Mouse (Mus musculus) hindbrain, embryonic 13.5 days (tissue): Measurements from ENCODE around the gene Dnase1l2. TPM values are rescaled to one million over a fixed set of nuclear protein-coding genes. Genes with fewer than 3 reads are reported as not detected.

Experiments used
- ATAC-seq: fragments of 200-750 bp; cut with Nextera tagmentation; 2 replicates; pipeline ENCODE4 v1.8.0; 2017; ENCODE audit warnings: moderate TSS enrichment; ENCODE audit not compliant: low FRiP score
- H3K27ac ChIP-seq: fragments of 300-500 bp; sonication (generic); 2 replicates; pipeline ENCODE4 v1.5.1; 2015; ENCODE audit warnings: inconsistent platforms, mild to moderate bottlenecking, moderate library complexity
- H3K27me3 ChIP-seq: fragments of 300-500 bp; sonication (generic); 2 replicates; pipeline ENCODE4 v1.6.1; 2015; ENCODE audit warnings: mild to moderate bottlenecking, inconsistent platforms
- H3K36me3 ChIP-seq: fragments of 300-500 bp; sonication (generic); 2 replicates; pipeline ENCODE4 v1.6.1; 2015; ENCODE audit warnings: mild to moderate bottlenecking, inconsistent platforms
- H3K4me1 ChIP-seq: fragments of 300-500 bp; sonication (generic); replicated peaks from 2 replicates; pipeline ENCODE4 v1.6.1; 2015; ENCODE audit warnings: inconsistent platforms
- H3K4me2 ChIP-seq: fragments of 300-500 bp; sonication (generic); 2 replicates; pipeline ENCODE4 v1.6.1; 2015; ENCODE audit warnings: inconsistent platforms, mild to moderate bottlenecking, moderate library complexity
- H3K4me3 ChIP-seq: fragments of 300-500 bp; sonication (generic); 2 replicates; pipeline ENCODE4 v1.5.1; 2015; ENCODE audit warnings: mild to moderate bottlenecking, inconsistent platforms
- H3K9ac ChIP-seq: fragments of 300-500 bp; sonication (generic); 2 replicates; pipeline ENCODE4 v1.6.1; 2015; ENCODE audit warnings: mild to moderate bottlenecking, inconsistent platforms
- H3K9me3 ChIP-seq: fragments of 300-500 bp; sonication (generic); 2 replicates; pipeline ENCODE4 v1.6.1; 2016; ENCODE audit warnings: inconsistent platforms
- WGBS: fragments of 180-500 bp; shearing (Covaris S2); methylation state at CpG from one replicate; pipeline ENCODE4 v1.1.7; 2015; 5-methylcytosine and 5-hydroxymethylcytosine counted together
- polyA plus RNA-seq: library from polyadenylated mRNA; unstranded; fragments of >200 nt; fragmentation: Nextera tagmentation; extraction: Ambion mirVana; gene quantifications from 2 replicates; pipeline ENCODE4 v1.2.1, GENCODE M21; 2015

Dnase1l2 gene
- polyA plus RNA-seq, 1 experiment from 2014 or later, result 6.0 TPM

DNA sequence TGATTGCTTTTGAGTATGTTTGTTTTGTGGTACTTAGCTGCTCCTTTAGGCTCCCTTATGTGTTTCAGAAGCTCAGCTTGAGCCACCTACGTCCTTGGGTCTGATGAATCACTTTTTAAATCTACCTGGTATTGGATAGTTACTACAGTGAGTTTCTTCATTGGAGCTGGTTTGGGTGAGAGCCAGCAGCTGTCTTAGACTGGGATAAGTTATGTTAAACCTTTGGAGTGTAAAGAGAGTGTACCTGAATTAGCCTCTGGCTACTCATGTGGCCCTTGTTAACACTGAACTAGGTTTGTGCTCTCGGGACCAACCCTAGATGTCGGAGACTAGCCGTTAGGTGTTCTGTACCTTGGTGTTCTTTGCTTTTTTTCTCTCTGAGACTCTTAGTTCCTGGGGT is 19.8 kb downstream of the Dnase1l2 start:
- no peak overlapping the region for H3K9ac ChIP-seq
- ATAC-seq, result no peak
- H3K36me3 ChIP-seq, result peaks cover 70% of the 10 kb centered on the region
- WGBS, result 98% methylated on average over 4 of the region's 4 CpGs
- no peak overlapping the region for H3K4me3 ChIP-seq
- H3K27ac ChIP-seq, result no peak overlapping the region
- no peaks in the 10 kb centered on the region for H3K27me3 ChIP-seq
- H3K4me2 ChIP-seq, result no peak overlapping the region
- H3K4me1 ChIP-seq, result peaks cover 20% of the 10 kb centered on the region
- no peaks in the 10 kb centered on the region for H3K9me3 ChIP-seq

DNA sequence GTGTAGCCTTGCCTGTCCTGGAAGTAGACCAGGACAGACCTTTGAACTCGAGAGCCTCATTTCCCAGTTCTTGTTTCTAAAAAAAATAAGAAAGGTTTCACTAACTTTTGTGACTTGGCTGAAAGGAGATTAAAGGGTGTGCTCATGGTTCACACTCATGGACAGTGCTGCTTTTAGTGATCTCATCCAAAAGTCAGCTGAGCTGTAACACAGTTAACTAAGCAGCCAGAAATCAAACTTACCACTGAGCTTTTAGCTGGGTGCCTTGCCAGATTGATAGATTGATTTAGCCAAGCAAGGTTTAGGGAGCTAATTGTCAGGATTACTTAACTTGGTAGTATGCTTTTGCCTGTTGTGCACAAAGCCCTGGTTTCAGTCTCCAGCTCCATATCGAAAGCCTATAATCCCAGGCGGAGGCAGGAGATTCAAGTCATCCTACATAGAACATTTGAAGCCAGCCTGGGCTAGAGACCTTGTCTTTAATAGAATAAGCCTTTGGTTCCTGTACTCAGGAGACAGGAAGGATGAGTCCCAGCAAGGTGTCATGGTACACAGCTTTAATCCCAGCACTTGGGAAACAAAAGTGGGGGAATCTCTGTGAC is 26.8 kb downstream of the Dnase1l2 start:
- Histone ChIP-seq H3K36me3 (peaks cover 52% of the 10 kb centered on the region), H3K27ac (no peak overlapping the region), H3K4me1 (peaks cover 38% of the 10 kb centered on the region), H3K4me2 (peak overlapping the region; percentile 98), H3K9ac (0 out of 2 replicates have a peak overlapping the region, but pooled peaks have one; percentile 89), H3K9me3 (no peaks in the 10 kb centered on the region), H3K27me3 (no peaks in the 10 kb centered on the region), H3K4me3 (peak overlapping the region; percentile 71)
- ATAC-seq, result no peak
- WGBS, result 95% methylated on average over 3 of the region's 3 CpGs

DNA sequence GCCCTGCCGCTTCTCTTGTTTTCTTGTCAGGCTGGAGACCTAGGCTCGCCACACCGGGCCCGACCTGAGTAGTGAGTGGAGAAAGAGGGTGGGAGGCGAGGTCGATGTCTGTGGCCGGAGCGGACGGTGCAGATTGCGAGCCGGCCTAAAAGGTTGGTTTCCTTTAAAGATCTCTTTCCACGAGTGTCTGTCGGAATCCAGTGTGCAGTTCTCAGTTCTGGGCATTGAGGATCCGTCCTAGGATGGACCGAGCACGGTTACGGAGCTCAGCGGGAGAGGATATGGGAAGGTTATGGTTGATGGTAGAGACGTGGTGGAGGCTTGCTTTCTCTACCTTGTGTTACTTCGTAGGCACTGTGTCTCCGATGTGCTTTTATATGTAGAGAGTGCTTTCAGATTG is 27.9 kb downstream of the Dnase1l2 start:
- Histone ChIP-seq H3K27ac (peak overlapping the region; percentile 94), H3K9ac (peak overlapping the region; percentile 89), H3K4me3 (peak overlapping the region; percentile 71), H3K4me1 (peaks cover 38% of the 10 kb centered on the region), H3K9me3 (no peaks in the 10 kb centered on the region), H3K36me3 (peaks cover 49% of the 10 kb centered on the region), H3K27me3 (no peaks in the 10 kb centered on the region), H3K4me2 (peak overlapping the region; percentile 98)
- WGBS, result under 1% methylated on average over 21 of the region's 21 CpGs
- no peak for ATAC-seq

DNA sequence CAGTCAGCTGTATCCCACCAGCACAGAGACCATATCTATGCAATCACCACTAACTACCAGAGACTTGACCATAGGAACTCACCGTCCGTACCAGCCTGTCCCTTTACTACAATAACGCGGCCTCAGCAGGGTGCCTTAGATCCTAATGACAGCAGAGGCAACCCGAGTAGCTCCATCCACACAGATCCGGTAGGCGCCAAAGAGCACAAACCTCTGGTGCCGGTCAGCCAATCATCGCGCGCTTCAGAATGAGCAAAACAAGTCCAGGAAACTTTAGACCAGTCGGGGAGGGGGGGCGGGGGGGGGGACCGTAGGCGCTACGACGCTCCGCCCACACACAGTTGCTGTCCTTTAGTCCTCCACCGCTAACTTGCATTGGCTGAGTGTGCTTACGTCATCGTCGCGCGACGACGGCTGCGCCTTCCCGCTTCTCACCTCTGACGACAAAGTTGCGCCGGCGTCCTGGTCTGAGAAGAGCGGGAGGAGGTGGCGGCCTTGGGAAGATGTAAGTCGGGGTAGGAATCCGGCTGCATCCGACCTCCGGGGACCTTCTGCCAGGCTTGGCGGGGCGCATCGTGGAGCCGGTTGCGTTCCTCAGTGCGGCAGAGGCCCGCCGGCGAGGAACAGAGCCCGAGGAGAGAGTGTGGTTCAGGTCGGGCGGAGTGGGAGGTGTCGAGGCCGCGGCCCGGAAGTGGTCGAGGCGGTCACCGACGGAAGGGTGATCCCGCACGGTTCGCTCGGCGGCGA is 28.5 kb downstream of the Dnase1l2 start, which contains the start of gene Rnps1:
TSS of gene Rnps1 (plus strand) at position 336 of the 747 bp plus-strand sequence.
- no peaks in the 10 kb centered on the region for H3K9me3 ChIP-seq
- peak; percentile 94 for ATAC-seq
- peaks cover 38% of the 10 kb centered on the region for H3K4me1 ChIP-seq
- peak within 1 kb of the TSS; percentile 98 for H3K4me2 ChIP-seq
- peak within 1 kb of the TSS; percentile 94 for H3K27ac ChIP-seq
- peak within 1 kb of the TSS; percentile 89 for H3K9ac ChIP-seq
- WGBS, result under 1% methylated on average over 63 of the region's 64 CpGs
- peaks cover 49% of the 10 kb centered on the region for H3K36me3 ChIP-seq
- no peaks in the 10 kb centered on the region for H3K27me3 ChIP-seq
- H3K4me3 ChIP-seq, result peak within 1 kb of the TSS; percentile 71

DNA sequence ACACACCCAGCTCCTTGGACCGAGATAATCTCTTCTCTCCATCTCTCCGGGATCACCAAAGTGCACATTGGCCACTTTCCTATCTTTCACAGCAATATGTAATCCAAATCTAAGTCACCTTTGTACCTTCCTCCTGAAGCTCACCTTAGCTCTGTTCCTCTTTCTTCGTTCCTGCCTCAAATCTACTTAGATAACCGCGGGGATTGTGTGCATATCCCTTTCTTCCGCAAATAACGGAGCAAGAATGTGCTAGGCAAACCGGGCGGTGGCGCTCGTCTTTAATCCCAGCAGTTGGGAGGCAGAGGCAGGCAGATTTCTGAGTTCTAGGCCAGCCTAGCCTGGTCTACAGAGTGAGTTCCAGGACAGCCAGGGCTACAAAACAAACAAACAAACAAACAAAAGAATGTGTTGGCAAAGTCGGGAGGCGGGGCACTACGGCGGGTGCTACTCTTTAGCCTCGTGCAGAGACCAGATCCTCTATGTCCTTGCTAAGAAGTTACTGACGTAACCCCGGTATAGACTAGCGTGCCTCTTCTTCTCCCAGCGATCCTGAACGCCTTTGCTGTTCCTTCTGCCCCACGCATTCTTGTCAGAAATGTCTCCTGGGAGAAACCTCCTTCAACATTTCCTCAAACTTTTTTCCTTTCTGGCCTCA is 29.2 kb downstream of the Dnase1l2 start:
- Histone ChIP-seq H3K4me2 (peak overlapping the region; percentile 98), H3K9ac (peak overlapping the region; percentile 71), H3K9me3 (no peaks in the 10 kb centered on the region), H3K27ac (peak overlapping the region; percentile 94), H3K4me1 (peaks cover 38% of the 10 kb centered on the region), H3K27me3 (no peaks in the 10 kb centered on the region), H3K36me3 (peaks cover 49% of the 10 kb centered on the region), H3K4me3 (peak overlapping the region; percentile 71)
- WGBS, result 36% methylated on average over 22 of the region's 22 CpGs
- peak; percentile 43; the same call in 1 of the 2 replicates for ATAC-seq

DNA sequence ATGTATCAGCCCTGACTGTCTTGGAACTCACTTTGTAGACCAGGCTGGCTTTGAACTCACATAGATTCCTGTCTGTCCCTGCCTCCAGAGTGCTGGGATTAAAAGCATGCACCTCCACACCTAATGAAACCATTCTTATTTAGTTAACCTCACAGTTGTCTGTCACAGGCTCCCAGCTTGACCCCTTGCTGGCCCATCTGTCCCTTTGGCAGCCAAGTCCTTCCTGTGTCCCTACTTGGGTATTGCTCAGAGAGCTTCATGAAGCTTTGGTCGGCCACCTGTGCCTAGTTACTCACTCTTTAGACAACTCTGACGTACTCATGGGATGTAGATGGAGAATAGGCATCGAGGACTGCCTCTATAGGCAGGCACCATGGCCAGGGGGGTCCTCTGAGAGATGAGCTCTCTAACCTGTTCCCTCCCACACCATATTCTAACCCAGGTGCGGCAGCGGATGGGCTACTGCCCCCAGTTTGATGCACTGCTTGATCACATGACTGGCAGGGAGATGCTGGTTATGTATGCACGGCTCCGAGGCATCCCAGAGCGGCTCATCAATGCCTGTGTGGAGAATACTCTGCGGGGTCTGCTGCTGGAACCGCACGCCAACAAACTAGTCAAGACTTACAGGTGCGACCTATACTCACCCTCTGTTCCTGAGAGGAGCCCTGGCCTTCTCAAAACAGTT is 35.6 kb downstream of the Dnase1l2 start:
- no peak overlapping the region for H3K4me3 ChIP-seq
- no peaks in the 10 kb centered on the region for H3K9me3 ChIP-seq
- no peaks in the 10 kb centered on the region for H3K4me1 ChIP-seq
- no peak for ATAC-seq
- no peaks in the 10 kb centered on the region for H3K27me3 ChIP-seq
- H3K27ac ChIP-seq, result no peak overlapping the region
- H3K36me3 ChIP-seq, result peaks cover 91% of the 10 kb centered on the region
- H3K4me2 ChIP-seq, result no peak overlapping the region
- WGBS, result 90% methylated on average over 12 of the region's 12 CpGs
- 0 out of 2 replicates have a peak overlapping the region, but pooled peaks have one; percentile 2 for H3K9ac ChIP-seq

DNA sequence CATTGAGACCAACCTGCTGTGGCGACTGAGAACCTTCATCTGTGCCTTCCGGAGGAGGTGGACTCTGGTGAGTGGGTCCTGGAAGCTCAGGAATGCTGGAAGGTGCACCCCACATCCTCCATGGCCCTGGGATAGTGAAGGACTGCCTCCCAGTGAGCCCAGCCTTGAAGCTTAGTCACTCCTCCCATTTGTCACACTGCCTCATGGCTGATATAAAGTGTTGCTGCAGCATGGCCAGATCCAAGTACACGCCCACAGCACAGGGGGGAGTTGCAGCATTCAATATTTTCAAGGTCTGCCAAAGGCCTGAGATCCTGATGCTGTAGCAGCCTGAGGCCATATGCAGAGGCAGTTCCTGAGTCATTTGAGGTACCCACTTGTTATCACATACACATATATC is 40.5 kb downstream of the Dnase1l2 start:
- H3K4me3 ChIP-seq, result no peak overlapping the region
- peaks cover 96% of the 10 kb centered on the region for H3K36me3 ChIP-seq
- no peak overlapping the region for H3K9ac ChIP-seq
- no peaks in the 10 kb centered on the region for H3K4me1 ChIP-seq
- ATAC-seq, result no peak
- no peak overlapping the region for H3K4me2 ChIP-seq
- no peaks in the 10 kb centered on the region for H3K27me3 ChIP-seq
- no peaks in the 10 kb centered on the region for H3K9me3 ChIP-seq
- WGBS, result 84% methylated on average over 3 of the region's 3 CpGs
- no peak overlapping the region for H3K27ac ChIP-seq

DNA sequence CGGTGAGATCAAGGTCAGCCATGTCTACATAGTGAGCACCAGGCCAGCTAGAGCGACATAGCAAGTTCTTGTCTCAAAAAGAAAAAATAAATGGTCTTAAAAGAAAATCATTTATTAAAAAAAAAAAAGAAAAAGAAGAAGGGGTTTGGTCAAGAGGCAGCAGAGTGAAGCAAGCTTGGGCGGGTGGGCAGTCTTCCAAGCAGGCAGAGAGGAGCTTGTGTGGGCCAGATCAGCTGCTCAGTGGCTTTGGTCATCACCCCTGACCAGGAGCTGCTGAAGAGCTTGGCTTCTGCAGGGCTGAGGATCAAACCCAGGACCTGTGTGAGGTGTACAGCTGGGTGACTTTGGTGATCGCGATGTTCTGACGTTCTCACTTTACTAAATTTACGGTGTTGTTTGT is 48.4 kb downstream of the Dnase1l2 start:
- Histone ChIP-seq H3K4me2 (no peak overlapping the region), H3K4me1 (no peaks in the 10 kb centered on the region), H3K4me3 (no peak overlapping the region), H3K27me3 (no peaks in the 10 kb centered on the region), H3K36me3 (peaks cover 84% of the 10 kb centered on the region), H3K9me3 (no peaks in the 10 kb centered on the region), H3K27ac (no peak overlapping the region), H3K9ac (no peak overlapping the region)
- ATAC-seq, result no peak
- WGBS, result 93% methylated on average over 7 of the region's 7 CpGs

DNA sequence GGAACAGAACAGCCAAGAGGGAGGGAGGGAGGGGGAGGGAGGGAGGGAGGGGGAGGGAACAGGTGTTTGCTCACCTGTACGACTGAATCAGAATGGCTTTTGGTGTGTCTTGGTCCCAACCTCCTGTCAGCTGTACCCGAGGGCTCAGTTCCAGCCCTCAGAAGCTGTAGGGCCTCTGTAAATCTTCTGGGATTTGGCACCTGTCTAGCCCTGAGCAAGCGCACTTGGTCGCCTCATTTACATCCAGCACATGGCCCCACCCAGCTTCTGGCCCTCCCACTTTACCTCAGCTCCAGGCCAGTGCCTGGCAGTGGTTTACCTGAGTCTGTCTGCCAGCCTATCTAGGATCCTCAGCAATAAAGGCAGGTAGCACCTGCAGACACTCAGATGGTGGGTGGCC is 49.4 kb downstream of the Dnase1l2 start:
- ATAC-seq, result no peak
- Histone ChIP-seq H3K27me3 (no peaks in the 10 kb centered on the region), H3K36me3 (peaks cover 84% of the 10 kb centered on the region), H3K4me2 (no peak overlapping the region), H3K9me3 (no peaks in the 10 kb centered on the region), H3K4me1 (no peaks in the 10 kb centered on the region), H3K9ac (no peak overlapping the region), H3K4me3 (no peak overlapping the region), H3K27ac (no peak overlapping the region)
- WGBS, result 49% methylated on average over 4 of the region's 4 CpGs

DNA sequence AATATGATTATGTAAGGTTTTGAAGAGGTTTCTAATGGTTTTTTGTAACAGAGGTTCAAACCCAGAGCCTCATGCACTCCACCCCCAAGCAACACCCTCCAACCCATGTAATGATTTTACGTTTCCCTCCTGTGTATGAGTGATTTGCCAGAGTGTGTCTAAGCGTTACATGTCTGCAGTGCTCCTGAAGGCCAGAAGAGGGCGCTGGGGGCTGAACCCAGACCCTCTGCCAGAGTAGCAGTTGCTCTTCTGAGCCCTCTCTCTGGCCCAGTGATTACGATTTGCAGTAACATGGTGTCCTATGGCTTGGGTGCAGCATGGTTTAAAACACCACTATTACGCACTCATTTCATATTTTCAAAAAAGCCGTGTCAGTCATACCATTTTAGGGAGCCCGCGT is 51.8 kb downstream of the Dnase1l2 start:
- no peak for ATAC-seq
- Histone ChIP-seq H3K27me3 (no peaks in the 10 kb centered on the region), H3K9ac (no peak overlapping the region), H3K9me3 (no peaks in the 10 kb centered on the region), H3K4me3 (no peak overlapping the region), H3K27ac (no peak overlapping the region), H3K4me2 (no peak overlapping the region), H3K36me3 (peaks cover 84% of the 10 kb centered on the region), H3K4me1 (no peaks in the 10 kb centered on the region)
- WGBS, result 66% methylated on average over 8 of the region's 8 CpGs
